Mouse (Mus musculus) urinary bladder, adult 2 months (tissue): Measurements from ENCODE around the gene Npas4. TPM values are rescaled to one million over a fixed set of nuclear protein-coding genes. Genes with fewer than 3 reads are reported as not detected.
A peak's percentile ranks its signal among the peaks of the same experiment; 100 is the strongest.

Experiments used
- DNase-seq: peaks from one replicate; pipeline ENCODE4 v3.0.0; 2022; ENCODE audit warnings: low spot score
- polyA plus RNA-seq: library from polyadenylated mRNA; depleted of rRNA; stranded (reverse); fragments of >200 nt; gene quantifications from 2 replicates; pipeline ENCODE4 v1.2.3, GENCODE M21; 2012; rRNA removed

Gene Npas4
- polyA plus RNA-seq, 1 experiment, result 5.7 TPM

DNA sequence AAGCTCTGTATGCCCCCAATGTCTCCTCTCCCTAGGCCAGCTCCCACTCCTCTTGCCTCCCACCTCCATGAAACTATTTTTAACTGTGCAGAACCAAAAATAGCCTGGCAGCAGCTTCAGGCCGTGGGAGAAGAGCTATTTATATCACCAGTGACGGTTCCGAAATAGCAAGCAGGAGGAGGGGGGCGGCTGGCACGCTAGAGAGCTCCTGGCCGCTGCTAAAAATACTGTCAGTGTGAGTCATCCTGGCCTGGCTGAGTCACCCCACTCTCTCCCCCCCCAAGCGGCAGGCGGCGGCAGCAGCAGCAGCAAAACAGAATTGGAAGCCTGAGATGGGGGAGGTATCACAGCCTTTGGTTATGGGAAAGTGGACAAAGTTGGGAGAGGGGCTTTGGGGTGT lies 2.8 kb upstream of the Npas4 start:
- DNase-seq, result no peak

DNA sequence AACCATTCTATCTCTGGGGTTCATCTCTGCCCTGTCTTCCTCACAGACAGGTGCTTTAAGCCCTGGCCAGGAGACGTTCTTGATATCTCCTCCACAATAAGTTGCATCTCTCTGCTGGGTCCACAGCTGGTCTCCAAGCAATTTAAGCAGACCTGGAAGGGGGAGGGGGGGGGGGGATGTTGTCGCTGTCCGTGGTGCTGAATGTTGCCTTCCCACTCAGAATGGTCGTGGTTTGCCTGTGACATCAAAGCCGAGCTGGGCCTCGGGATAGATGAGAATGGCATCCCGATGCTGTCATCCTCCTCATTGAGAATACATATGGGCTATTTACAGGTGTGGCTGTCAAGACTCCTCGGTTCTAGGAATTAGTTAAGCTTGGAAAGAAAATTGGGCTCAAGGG lies 2.3 kb upstream of the Npas4 start:
- DNase-seq, result no peak

DNA sequence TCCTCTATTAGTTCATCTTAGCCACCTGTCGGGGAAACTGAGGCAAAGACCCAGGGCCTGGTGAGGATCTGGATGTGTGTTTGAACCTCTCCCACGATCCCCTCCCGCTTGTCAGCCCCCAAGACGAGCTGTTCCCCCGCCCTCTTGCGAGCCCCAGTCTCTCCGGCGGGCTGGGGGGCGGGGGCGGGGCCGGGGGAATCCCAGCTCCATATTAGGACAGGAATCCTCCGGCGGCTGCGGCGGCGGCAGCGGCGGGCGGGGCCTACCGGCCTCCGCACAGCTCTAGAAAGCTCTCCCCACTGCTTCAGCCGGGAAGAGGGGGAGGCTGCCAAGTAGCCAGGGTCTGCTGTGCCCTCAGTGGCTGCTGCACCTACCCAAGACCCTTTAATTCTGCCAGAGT lies 600 bp upstream of the Npas4 start:
- no peak for DNase-seq

DNA sequence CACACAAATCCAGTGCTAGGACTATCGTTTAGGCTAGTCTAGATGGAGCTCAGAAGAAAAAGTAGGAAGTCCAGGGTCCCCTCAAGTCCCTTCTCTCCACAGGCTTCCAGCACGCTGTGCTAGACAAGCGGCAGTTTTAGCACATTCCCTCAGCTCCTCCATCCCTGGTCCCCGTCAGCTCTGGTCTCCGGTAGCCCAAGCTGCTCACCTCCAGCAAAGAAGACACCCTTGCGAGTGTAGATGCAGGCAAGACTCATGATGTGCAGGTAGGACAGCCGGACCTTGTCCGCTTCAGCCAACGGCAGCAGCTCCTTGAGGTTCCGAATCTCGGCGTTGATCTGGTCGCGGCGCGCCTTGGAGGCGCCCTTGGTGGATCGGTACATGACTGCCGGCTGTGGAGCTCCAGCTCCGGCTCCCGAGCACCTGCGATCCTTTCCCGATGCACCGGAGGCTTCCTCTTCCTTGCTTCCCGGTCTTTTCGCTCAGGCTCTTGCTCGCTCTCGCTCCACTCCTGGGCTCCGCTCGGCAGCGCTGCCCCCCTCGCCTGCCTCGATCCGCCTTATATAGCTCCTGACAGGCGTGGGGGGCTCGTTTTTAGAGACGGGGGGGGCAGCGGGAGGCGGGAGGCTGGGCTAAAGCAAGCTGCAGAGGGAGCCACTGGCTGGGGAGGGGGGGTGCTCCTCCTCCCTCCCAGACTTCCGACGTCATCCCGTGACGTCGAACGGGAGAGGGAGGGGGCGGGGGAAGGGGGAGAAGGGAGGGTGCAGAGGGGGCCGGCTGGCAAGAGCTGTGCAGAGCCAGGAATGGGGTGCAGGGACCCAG lies 471 bp downstream of the Npas4 start:
- DNase-seq, result no peak

DNA sequence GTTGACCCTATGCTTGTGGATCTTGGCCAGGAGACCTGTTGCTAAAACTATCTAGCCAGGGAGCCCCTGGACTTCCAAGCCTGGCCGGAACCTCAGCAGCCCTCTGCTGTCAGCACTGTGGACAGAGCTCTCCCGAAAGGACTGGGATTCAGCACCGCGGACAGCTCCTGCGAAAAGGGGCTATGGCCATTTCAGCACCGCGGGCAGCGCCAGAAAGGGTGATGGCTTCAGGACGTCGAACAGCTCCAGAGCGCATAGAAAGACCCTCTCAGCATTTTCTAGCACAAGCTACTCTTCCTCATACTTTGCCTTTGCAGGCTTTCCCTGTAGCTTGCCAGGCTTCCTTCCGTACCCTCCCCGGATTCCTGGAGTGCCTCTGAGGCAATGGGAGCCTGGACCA lies 1.1 kb downstream of the Npas4 start:
- DNase-seq, result peak; percentile 94

DNA sequence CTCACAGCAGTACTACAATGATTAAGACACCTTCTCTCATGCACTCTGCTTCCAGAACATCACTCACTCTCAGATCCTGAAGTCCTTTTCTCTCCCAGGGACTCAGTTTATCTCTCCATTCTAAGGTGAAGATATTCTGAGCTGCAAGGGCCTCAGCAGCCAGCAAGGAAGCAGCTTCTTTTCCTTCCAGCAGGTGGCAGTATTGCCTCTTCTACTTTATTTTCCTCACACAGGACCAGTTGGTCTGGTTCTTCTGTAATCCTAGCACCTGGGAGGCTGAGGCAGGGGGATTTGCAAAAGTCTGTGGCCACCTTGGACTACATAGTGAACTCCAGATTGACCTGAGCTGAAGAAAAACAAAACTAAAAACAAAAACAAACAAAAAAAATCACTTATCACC lies 8.3 kb downstream of the Npas4 start:
- no peak for DNase-seq

GRCm38 (mm10) chr19:4968236-4968635 lies 21.9 kb downstream of the Npas4 start:
- no peak for DNase-seq

DNA sequence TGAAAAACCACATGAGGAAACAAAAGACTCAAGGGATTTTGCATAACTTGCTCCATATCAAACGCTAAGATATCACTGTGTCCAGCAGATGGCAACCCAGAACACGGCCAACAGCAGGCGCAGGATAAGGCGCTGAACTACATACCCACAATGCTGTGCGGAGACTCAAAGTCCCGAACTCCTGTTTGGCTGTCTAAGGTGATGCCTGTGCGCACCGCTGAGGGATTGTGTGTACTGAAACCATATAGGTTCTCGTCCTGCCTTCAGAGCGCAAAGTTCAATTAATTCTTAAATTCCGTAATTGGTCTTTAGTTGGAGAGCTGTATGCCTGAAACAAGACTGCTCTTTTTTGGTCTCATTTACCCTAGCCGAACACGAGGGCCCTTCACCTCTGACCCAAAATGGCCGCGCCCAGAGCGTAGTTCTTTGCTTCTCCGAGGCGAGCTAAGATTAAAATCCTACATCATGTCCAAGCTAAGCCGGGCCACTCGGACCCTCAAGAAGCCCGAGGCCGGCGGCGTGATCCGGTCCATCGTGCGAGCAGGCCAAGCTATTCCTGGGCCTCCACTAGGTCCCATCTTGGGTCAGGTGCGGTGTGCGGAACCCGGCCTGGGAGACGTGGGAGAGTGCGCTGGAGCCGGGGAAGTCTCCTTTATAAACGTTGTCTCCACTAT lies 28.1 kb downstream of the Npas4 start, which contains the start of gene Mrpl11:
Gene Mrpl11, plus strand, starts transcription at position 220 of the 674 bp plus-strand sequence.
- DNase-seq, result peak; percentile 59

- DNase-seq, result peak; percentile 69
Observed at GRCm38 (mm10) chr19:4948641-4949040, 41.5 kb downstream of the Npas4 start.

- no peak for DNase-seq
Observed at GRCm38 (mm10) chr19:4945540-4945939, 44.6 kb downstream of the Npas4 start.

- no peak for DNase-seq
Observed at GRCm38 (mm10) chr19:4943253-4943588, 46.9 kb downstream of the Npas4 start.

- DNase-seq, result peak; percentile 66
Observed at GRCm38 (mm10) chr19:4942551-4943252, 47.4 kb downstream of the Npas4 start, which contains the start of gene Peli3. Peli3 (minus strand) TSS chr19:4943127.

DNA sequence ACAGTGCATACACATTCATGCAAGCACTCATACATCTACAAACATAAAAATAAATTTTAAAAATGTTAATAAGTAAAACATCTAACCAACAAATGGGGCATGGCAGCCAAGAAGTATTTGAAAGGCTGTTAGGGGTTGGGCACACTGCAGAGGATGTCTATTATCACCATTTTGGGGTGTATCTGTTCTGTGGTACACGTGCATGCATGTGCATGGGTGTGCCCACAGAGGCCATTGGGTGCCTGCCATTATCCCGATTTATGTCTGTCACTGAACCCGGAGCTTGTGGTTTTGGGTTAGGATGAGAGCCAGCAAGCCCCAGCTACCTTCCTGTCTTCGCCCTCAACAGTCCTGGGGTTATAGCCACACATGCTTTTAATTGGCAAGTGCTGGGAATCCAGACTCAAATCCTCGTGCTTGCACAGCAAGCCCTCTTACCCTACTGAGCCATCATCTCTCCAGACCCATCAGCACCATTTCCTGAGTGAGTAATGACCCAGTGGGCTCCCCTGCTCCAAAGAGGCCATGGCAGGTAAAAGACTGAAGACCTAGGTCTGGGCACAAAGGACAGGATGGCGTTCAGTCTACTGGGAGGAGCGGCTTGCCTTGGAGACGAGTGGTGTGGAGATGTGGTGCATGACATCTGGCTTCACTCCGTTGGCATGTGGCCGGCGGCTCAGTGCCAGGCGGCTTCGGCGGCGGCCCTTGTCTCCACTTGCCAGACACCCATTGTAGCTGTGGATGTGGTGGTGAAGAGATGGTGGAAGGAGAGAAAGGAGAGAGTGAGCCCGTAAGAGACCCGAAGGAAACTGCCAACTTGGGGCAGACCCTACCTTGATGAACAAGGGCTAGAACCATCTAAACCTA lies 52.4 kb downstream of the Npas4 start:
- DNase-seq, result no peak

- no peak for DNase-seq
Observed at GRCm38 (mm10) chr19:4936896-4937295, 53.2 kb downstream of the Npas4 start.

Other genes starting within 250 kb of the Npas4 start
- gene Rbm4b, start 233.8 kb downstream of the Npas4 start, polyA plus RNA-seq, result 10.5 and 11.1 TPM in 2 replicates
- gene Rbm4, start 196.4 kb downstream of the Npas4 start, polyA plus RNA-seq, result 36.9 and 43.3 TPM in 2 replicates
- 12.7 and 17.2 TPM in 2 replicates for gene Gm21992, start 178.7 kb downstream of the Npas4 start, polyA plus RNA-seq
- 17.1 and 17.5 TPM in 2 replicates for gene Rbm14, start 178.7 kb downstream of the Npas4 start, polyA plus RNA-seq
- 64.5 and 75.5 TPM in 2 replicates for gene Ccs, start 151.0 kb downstream of the Npas4 start, polyA plus RNA-seq
- gene Ccdc87, start 150.9 kb downstream of the Npas4 start, polyA plus RNA-seq, result 0.07 and 0.09 TPM in 2 replicates
- 78.4 and 82.7 TPM in 2 replicates for gene Ctsf, start 135.2 kb downstream of the Npas4 start, polyA plus RNA-seq
- gene Actn3, start 112.4 kb downstream of the Npas4 start, polyA plus RNA-seq, result 1.3 and 2.5 TPM in 2 replicates
- 15.1 and 22.3 TPM in 2 replicates for gene Zdhhc24, start 111.6 kb downstream of the Npas4 start, polyA plus RNA-seq
- 4.2 and 4.6 TPM in 2 replicates for gene Bbs1, start 83.7 kb downstream of the Npas4 start, polyA plus RNA-seq
- gene Dpp3, start 62.0 kb downstream of the Npas4 start, polyA plus RNA-seq, result 53.2 and 53.8 TPM in 2 replicates
- 3.8 and 5.5 TPM in 2 replicates for gene Peli3, start 47.2 kb downstream of the Npas4 start, polyA plus RNA-seq
- 48.5 and 57.5 TPM in 2 replicates for gene Mrpl11, start 28.2 kb downstream of the Npas4 start, polyA plus RNA-seq
- gene Slc29a2, start 33.5 kb upstream of the Npas4 start, polyA plus RNA-seq, result 4.6 and 5.9 TPM in 2 replicates
- gene B4gat1, start 48.5 kb upstream of the Npas4 start, polyA plus RNA-seq, result 30.4 and 33.5 TPM in 2 replicates
- 1.9 and 2.3 TPM in 2 replicates for gene AC124502.3, start 48.6 kb upstream of the Npas4 start, polyA plus RNA-seq
- gene Brms1, start 51.0 kb upstream of the Npas4 start, polyA plus RNA-seq, result 30.8 and 31.1 TPM in 2 replicates
- 18.4 and 24.8 TPM in 2 replicates for gene Rin1, start 60.2 kb upstream of the Npas4 start, polyA plus RNA-seq
- 77.2 and 103 TPM in 2 replicates for gene Cd248, start 77.8 kb upstream of the Npas4 start, polyA plus RNA-seq
- 2.8 and 3.9 TPM in 2 replicates for gene Tmem151a, start 95.2 kb upstream of the Npas4 start, polyA plus RNA-seq
- 122 and 131 TPM in 2 replicates for gene Yif1a, start 98.2 kb upstream of the Npas4 start, polyA plus RNA-seq
- 1.5 TPM in 2 replicates for gene Cnih2, start 108.2 kb upstream of the Npas4 start, polyA plus RNA-seq
- 148 and 154 TPM in 2 replicates for gene Rab1b, start 116.8 kb upstream of the Npas4 start, polyA plus RNA-seq
- 28.0 and 30.5 TPM in 2 replicates for gene Klc2, start 128.2 kb upstream of the Npas4 start, polyA plus RNA-seq